In the genomic region with DNA sequence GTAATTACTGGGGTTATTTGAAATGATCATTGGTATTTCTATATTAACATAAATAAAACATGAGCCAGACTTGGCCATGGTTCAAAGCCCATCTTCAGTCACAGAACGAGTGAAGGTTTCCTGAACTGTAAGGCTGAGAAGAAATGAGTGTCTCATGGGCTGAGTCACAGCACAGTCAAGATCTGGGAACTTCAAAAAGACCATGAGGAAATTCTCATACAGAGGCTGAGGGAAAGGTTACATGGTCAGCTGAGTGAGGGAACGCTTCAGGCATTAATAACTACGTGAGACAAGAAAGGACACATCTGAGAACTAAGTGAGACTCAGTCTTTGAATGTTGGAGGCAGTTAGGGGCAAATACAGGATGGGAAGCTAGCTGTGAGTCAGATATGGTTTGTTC, we compare ENCODE assay signal across 29 mouse cellular contexts.
DNase-seq lines count a peak whose midpoint lies in the region; ATAC-seq and TF ChIP-seq lines count a peak whose summit lies in the region.
"Had no signal": no experiment of that assay in that cellular context is flagged by ENCODE, and none has a peak within 500 bp of the region (broad histone marks: within the 10 kb centered on the region; RNA-seq: fewer than 3 reads in every experiment).

No protein-coding gene starts in this region.

- H3K4me1 ChIP-seq in lung, embryonic 16.5 days (replicated peaks; ENCODE audit: control insufficient read depth, insufficient read depth, low read length): peaks cover 15% of the 10 kb centered on the region
- H3K4me1 ChIP-seq in lung, adult 2 months (ENCODE audit: control insufficient read depth, insufficient read depth, low read length): no peaks in the 10 kb centered on the region; the same call in none of the 2 replicates
- H3K4me1 ChIP-seq: embryonic facial prominence, embryonic 12.5 days; forebrain, embryonic 12.5 days; heart, embryonic 10.5 days; heart, embryonic 15.5 days; hindbrain, embryonic 12.5 days; intestine, embryonic 15.5 days; limb, embryonic 13.5 days; midbrain, embryonic 15.5 days had no signal

- no peak overlapping the region for H3K9ac ChIP-seq in lung, embryonic 16.5 days (ENCODE audit: low read length)
- H3K9ac ChIP-seq: embryonic facial prominence, embryonic 12.5 days; forebrain, embryonic 12.5 days; forebrain, postnatal 0 days; heart, embryonic 15.5 days; hindbrain, embryonic 12.5 days; intestine, embryonic 15.5 days; limb, embryonic 13.5 days; liver, embryonic 12.5 days; liver, postnatal 0 days; midbrain, embryonic 15.5 days had no signal

- TF ChIP-seq POLR2A in lung, adult 2 months (IDR thresholded peaks at IDR 0.05; ENCODE audit: borderline replicate concordance, extremely low read depth, low read depth, low read length): no peak

- no peaks in the 10 kb centered on the region for H3K27me3 ChIP-seq in lung, embryonic 16.5 days (ENCODE audit: control insufficient read depth, insufficient read depth, low read depth, low read length)
- H3K27me3 ChIP-seq: embryonic facial prominence, embryonic 12.5 days; forebrain, embryonic 12.5 days; heart, embryonic 15.5 days; hindbrain, embryonic 12.5 days; intestine, embryonic 15.5 days; limb, embryonic 13.5 days; liver, embryonic 12.5 days; midbrain, embryonic 15.5 days had no signal

- WGBS in lung, embryonic 16.5 days: 31% methylated on average over 3 of the region's 3 CpGs
- 52% methylated on average over 3 of the region's 3 CpGs for WGBS in lung, adult 2 months

- no peak for TF ChIP-seq CTCF in lung, adult 2 months (IDR thresholded peaks at IDR 0.05; ENCODE audit: insufficient read depth, low read length)

- H3K4me2 ChIP-seq in lung, embryonic 16.5 days (ENCODE audit: low read depth, low read length): no peak overlapping the region
- H3K4me2 ChIP-seq: embryonic facial prominence, embryonic 12.5 days; forebrain, embryonic 12.5 days; heart, embryonic 15.5 days; hindbrain, embryonic 12.5 days; intestine, embryonic 15.5 days; limb, embryonic 13.5 days; liver, embryonic 12.5 days; midbrain, embryonic 15.5 days had no signal

- no peak overlapping the region for H3K27ac ChIP-seq in lung, embryonic 16.5 days (ENCODE audit: low read length)
- H3K27ac ChIP-seq: embryonic facial prominence, embryonic 12.5 days; forebrain, embryonic 12.5 days; heart, embryonic 10.5 days; heart, embryonic 15.5 days; hindbrain, embryonic 12.5 days; hindbrain, postnatal 0 days; intestine, embryonic 15.5 days; limb, embryonic 13.5 days; liver, embryonic 12.5 days; midbrain, embryonic 15.5 days had no signal

- H3K36me3 ChIP-seq in lung, embryonic 16.5 days (ENCODE audit: control insufficient read depth, insufficient read depth, low read length): no peaks in the 10 kb centered on the region
- H3K36me3 ChIP-seq: embryonic facial prominence, embryonic 12.5 days; forebrain, embryonic 12.5 days; heart, embryonic 10.5 days; heart, embryonic 15.5 days; hindbrain, embryonic 12.5 days; intestine, embryonic 15.5 days; limb, embryonic 13.5 days; liver, embryonic 12.5 days; midbrain, embryonic 15.5 days had no signal

- peak; percentile 64 for ATAC-seq in lung, embryonic 16.5 days (ENCODE audit: low read depth)
- ATAC-seq: activated CD4-positive, CD25-positive, alpha-beta regulatory T cell, adult 4 months; forebrain, postnatal 0 days; hindbrain, postnatal 0 days; intestine, embryonic 15.5 days; liver, embryonic 12.5 days; liver, postnatal 0 days; midbrain, embryonic 15.5 days had no signal

- peak; percentile 34 for DNase-seq in adrenal gland, adult 2 months
- no peak for DNase-seq in adrenal gland, postnatal 4 days (ENCODE audit: low spot score in 2 of 2)
- no peak for DNase-seq in lung, adult 2 months
- DNase-seq in Muller cell, postnatal 12 days (ENCODE audit: inconsistent ontology term): peak; percentile 57
- DNase-seq in fibroblast of lung, adult 2 months (ENCODE audit: low read depth): peak; percentile 53
- no peak for DNase-seq in embryo, embryonic 9.5 days (ENCODE audit: extremely low spot score)
- no peak for DNase-seq in heart, adult 8-10 months (ENCODE audit: low spot score)
- DNase-seq: cerebellum, adult 8-10 months; cerebellum, postnatal 25 days; forebrain, postnatal 0 days; gastrocnemius, postnatal 14 days; kidney, adult 2 months; kidney, postnatal 4 days; liver, postnatal 0 days; right cerebral cortex, postnatal 4 days; thymus, postnatal 4 days had no signal

- H3K4me3 ChIP-seq in lung, embryonic 16.5 days (ENCODE audit: low read length): no peak overlapping the region
- H3K4me3 ChIP-seq in lung, adult 2 months (replicated peaks; ENCODE audit: extremely low read depth, low read depth, low read length): no peak overlapping the region
- H3K4me3 ChIP-seq: embryonic facial prominence, embryonic 12.5 days; erythroblast, embryonic 14.5 days; forebrain, embryonic 12.5 days; heart, embryonic 10.5 days; heart, embryonic 15.5 days; hindbrain, embryonic 12.5 days; intestine, embryonic 15.5 days; limb, embryonic 13.5 days; liver, embryonic 12.5 days; midbrain, embryonic 15.5 days had no signal

- no peaks in the 10 kb centered on the region for H3K9me3 ChIP-seq in lung, embryonic 16.5 days (ENCODE audit: control insufficient read depth, low read length)
- H3K9me3 ChIP-seq: embryonic facial prominence, embryonic 12.5 days; forebrain, embryonic 12.5 days; heart, embryonic 10.5 days; hindbrain, embryonic 12.5 days; intestine, embryonic 15.5 days; limb, embryonic 13.5 days; liver, embryonic 12.5 days had no signal

Comparison
In these comparisons a context has a peak if more than half of its experiments do, and no peak if none do; other contexts are left out.
1. DNase-seq: peak in adrenal gland, adult 2 months (single experiment), Muller cell, postnatal 12 days (single experiment) and fibroblast of lung, adult 2 months (single experiment); none in adrenal gland, postnatal 4 days (0 of 2), lung, adult 2 months (single experiment), embryo, embryonic 9.5 days (single experiment) and heart, adult 8-10 months (single experiment).